Comparison of ENCODE assay signal across 8 mouse cellular contexts in genomic region chr4:98924071-98924905, GRCm38 (mm10). TPM values are rescaled to one million over a fixed set of nuclear protein-coding genes. Genes with fewer than 3 reads are reported as not detected.
A peak's percentile ranks its signal among the peaks of the same experiment; 100 is the strongest.
DNase-seq lines count a peak whose midpoint lies in the region; ATAC-seq and TF ChIP-seq lines count a peak whose summit lies in the region.

No protein-coding gene starts in this region.

- H3K27ac ChIP-seq in hindbrain, embryonic 13.5 days = peak overlapping the region; percentile 99
- peak overlapping the region; percentile 98 for H3K27ac ChIP-seq in liver, embryonic 13.5 days
- peak overlapping the region; percentile 98 for H3K27ac ChIP-seq in olfactory bulb, adult 2 months (ENCODE audit: insufficient read depth, low read depth, low read length)

- TF ChIP-seq CTCF in olfactory bulb, adult 2 months (IDR thresholded peaks at IDR 0.05; ENCODE audit: insufficient read depth, low read depth, low read length) = no peak

- no peaks in the 10 kb centered on the region for H3K36me3 ChIP-seq in hindbrain, embryonic 13.5 days
- peaks cover 13% of the 10 kb centered on the region for H3K36me3 ChIP-seq in liver, embryonic 13.5 days

- H3K4me1 ChIP-seq in hindbrain, embryonic 13.5 days (replicated peaks) = peaks cover 21% of the 10 kb centered on the region
- H3K4me1 ChIP-seq in liver, embryonic 13.5 days (replicated peaks) = peaks cover 23% of the 10 kb centered on the region
- H3K4me1 ChIP-seq in olfactory bulb, adult 2 months (ENCODE audit: control insufficient read depth, insufficient read depth, low read length) = peaks cover 7% of the 10 kb centered on the region; the same call in 1 of the 2 replicates

- WGBS in hindbrain, embryonic 13.5 days = under 1% methylated on average over 65 of the region's 66 CpGs
- WGBS in liver, embryonic 13.5 days (ENCODE audit: insufficient replicate concordance) = under 1% methylated on average over 62 of the region's 66 CpGs
- 1% methylated on average over 65 of the region's 66 CpGs for WGBS in olfactory bulb, adult 2 months

- H3K9me3 ChIP-seq in hindbrain, embryonic 13.5 days = 0 out of 2 replicates have a peak, but pooled peaks cover 3% of the 10 kb centered on the region
- no peaks in the 10 kb centered on the region for H3K9me3 ChIP-seq in liver, embryonic 13.5 days (replicated peaks)

- DNase-seq in layer of hippocampus, adult 8-10 months (ENCODE audit: low spot score in 2 of 2) = peak; percentile 13 to 28
- no peak for DNase-seq in layer of hippocampus, postnatal 25 days (ENCODE audit: extremely low spot score in 1 of 2, low spot score in 1 of 2)
- DNase-seq in R1 (ENCODE audit: low read depth, low spot score) = peak; percentile 56
- peak; percentile 45 for DNase-seq in embryo, embryonic 11 days
- DNase-seq in liver, embryonic 13.5 days = peak; percentile 37
- DNase-seq in frontal cortex, postnatal 14 days (ENCODE audit: low spot score in 2 of 2) = no peak

- peak overlapping the region; percentile 91 for H3K4me2 ChIP-seq in hindbrain, embryonic 13.5 days
- peak overlapping the region; percentile 86 for H3K4me2 ChIP-seq in liver, embryonic 13.5 days

- peak; percentile 27 for ATAC-seq in hindbrain, embryonic 13.5 days (ENCODE audit: low FRiP score)
- peak; percentile 0; the same call in 1 of the 2 replicates for ATAC-seq in liver, embryonic 13.5 days (ENCODE audit: low read depth)

- H3K4me3 ChIP-seq in hindbrain, embryonic 13.5 days = peak overlapping the region; percentile 87
- H3K4me3 ChIP-seq in liver, embryonic 13.5 days (replicated peaks) = peak overlapping the region; percentile 99
- peak overlapping the region; percentile 72 for H3K4me3 ChIP-seq in olfactory bulb, adult 2 months (ENCODE audit: insufficient read depth, low read depth, low read length)

- H3K9ac ChIP-seq in hindbrain, embryonic 13.5 days = peak overlapping the region; percentile 89
- peak overlapping the region; percentile 99 for H3K9ac ChIP-seq in liver, embryonic 13.5 days

- TF ChIP-seq POLR2A in olfactory bulb, adult 2 months (IDR thresholded peaks at IDR 0.05; ENCODE audit: insufficient read depth, low read depth, low read length) = 0 out of 2 replicates have a peak, but pooled peaks have one; percentile 9

- no peaks in the 10 kb centered on the region for H3K27me3 ChIP-seq in hindbrain, embryonic 13.5 days
- H3K27me3 ChIP-seq in liver, embryonic 13.5 days = no peaks in the 10 kb centered on the region

RNA-seq across cellular contexts. Expression of gene Usp1, which starts 0.7 kb away (rescaled TPM):
- total RNA-seq in layer of hippocampus, adult 8-10 months (2022) = 10 to 100 TPM; 25.5 to 29.2 (median 26.7) TPM
- 10 to 100 TPM; 26.8 to 27.2 TPM for total RNA-seq in layer of hippocampus, postnatal 25 days (2021)
- 32.0 and 37.5 TPM in 2 replicates for polyA plus RNA-seq in hindbrain, embryonic 13.5 days (2015; fragmentation: Nextera tagmentation; extraction: Ambion mirVana)
- polyA plus RNA-seq in liver, embryonic 13.5 days (2015; fragmentation: Nextera tagmentation; extraction: Ambion mirVana) = 70.6 and 86.4 TPM in 2 replicates
- polyA plus RNA-seq in olfactory bulb, adult 2 months (2012; ENCODE audit: insufficient read depth, insufficient read length, low replicate concordance, missing spikeins) = 86.3 TPM in 1 of 2 replicates, not detected in the other

Comparison
In these comparisons a context has a peak if more than half of its experiments do, and no peak if none do; other contexts are left out.
1. DNase-seq: peak in layer of hippocampus, adult 8-10 months (2 of 2), R1 (single experiment), embryo, embryonic 11 days (single experiment) and liver, embryonic 13.5 days (single experiment); none in layer of hippocampus, postnatal 25 days (0 of 2) and frontal cortex, postnatal 14 days (0 of 2).
2. Peak in every context shown above with its lines, with median percentiles within 50 percentile points of each other: H3K27ac ChIP-seq and H3K4me3 ChIP-seq.